In genomic region chr16:77760479-77760878, GRCm38 (mm10) we compare ENCODE assay signal across 13 mouse cellular contexts.
DNase-seq lines count a peak whose midpoint lies in the region; ATAC-seq lines count a peak whose summit lies in the region.
"Had no signal": no experiment of that assay in that cellular context is flagged by ENCODE, and none has a peak within 500 bp of the region (broad histone marks: within the 10 kb centered on the region; RNA-seq: fewer than 3 reads in every experiment).

No protein-coding gene starts in this region.

- no peak overlapping the region for H3K27ac ChIP-seq in midbrain, embryonic 11.5 days (ENCODE audit: low read depth, low read length)
- H3K27ac ChIP-seq in midbrain, embryonic 10.5 days (replicated peaks): no peak overlapping the region
- peak overlapping the region; percentile 57 for H3K27ac ChIP-seq in forebrain, embryonic 14.5 days (ENCODE audit: low read depth, low read length)
- peak overlapping the region; percentile 61 for H3K27ac ChIP-seq in hindbrain, embryonic 16.5 days (ENCODE audit: low read depth, low read length)
- H3K27ac ChIP-seq in neural tube, embryonic 15.5 days (replicated peaks): peak overlapping the region; percentile 89
- H3K27ac ChIP-seq: macrophage had no signal

- no peaks in the 10 kb centered on the region for H3K4me1 ChIP-seq in midbrain, embryonic 11.5 days (ENCODE audit: control insufficient read depth, insufficient read depth, low read length)
- no peaks in the 10 kb centered on the region for H3K4me1 ChIP-seq in midbrain, embryonic 10.5 days
- no peaks in the 10 kb centered on the region for H3K4me1 ChIP-seq in forebrain, embryonic 14.5 days (ENCODE audit: control insufficient read depth, insufficient read depth, low read length)
- peaks cover 6% of the 10 kb centered on the region; the same call in 1 of the 2 replicates for H3K4me1 ChIP-seq in hindbrain, embryonic 16.5 days (ENCODE audit: control insufficient read depth, insufficient read depth, low read depth, low read length)
- H3K4me1 ChIP-seq in neural tube, embryonic 15.5 days: peaks cover 15% of the 10 kb centered on the region

- 92% methylated on average over 4 of the region's 4 CpGs for WGBS in midbrain, embryonic 11.5 days
- WGBS in midbrain, embryonic 10.5 days: 92% methylated on average over 4 of the region's 4 CpGs
- WGBS in forebrain, embryonic 14.5 days: 70% methylated on average over 4 of the region's 4 CpGs
- 51% methylated on average over 4 of the region's 4 CpGs for WGBS in hindbrain, embryonic 16.5 days
- WGBS in neural tube, embryonic 15.5 days: 32% methylated on average over 4 of the region's 4 CpGs

- no peak overlapping the region for H3K9ac ChIP-seq in midbrain, embryonic 11.5 days (ENCODE audit: low read length)
- H3K9ac ChIP-seq in forebrain, embryonic 14.5 days (ENCODE audit: low read length): no peak overlapping the region
- H3K9ac ChIP-seq in hindbrain, embryonic 16.5 days (ENCODE audit: low read depth, low read length): no peak overlapping the region
- H3K9ac ChIP-seq in neural tube, embryonic 15.5 days (replicated peaks): no peak overlapping the region

- ATAC-seq in midbrain, embryonic 11.5 days (ENCODE audit: low FRiP score): no peak
- peak; percentile 53 for ATAC-seq in forebrain, embryonic 14.5 days
- ATAC-seq in hindbrain, embryonic 16.5 days: peak; percentile 53
- ATAC-seq in neural tube, embryonic 15.5 days (ENCODE audit: low FRiP score): peak; percentile 75
- ATAC-seq: Patski had no signal

- H3K4me2 ChIP-seq in midbrain, embryonic 11.5 days: no peak overlapping the region
- H3K4me2 ChIP-seq in forebrain, embryonic 14.5 days (ENCODE audit: low read length): no peak overlapping the region
- peak overlapping the region; percentile 47 for H3K4me2 ChIP-seq in hindbrain, embryonic 16.5 days (ENCODE audit: low read length)
- H3K4me2 ChIP-seq in neural tube, embryonic 15.5 days: peak overlapping the region; percentile 46

- H3K27me3 ChIP-seq in midbrain, embryonic 11.5 days (ENCODE audit: control insufficient read depth, insufficient read depth, low read length): no peaks in the 10 kb centered on the region
- H3K27me3 ChIP-seq in midbrain, embryonic 10.5 days (ENCODE audit: low read depth, poor library complexity, severe bottlenecking): no peaks in the 10 kb centered on the region
- H3K27me3 ChIP-seq in forebrain, embryonic 14.5 days (replicated peaks; ENCODE audit: control insufficient read depth, insufficient read depth, low read length): no peaks in the 10 kb centered on the region
- H3K27me3 ChIP-seq in hindbrain, embryonic 16.5 days (replicated peaks; ENCODE audit: control insufficient read depth, insufficient read depth, low read length): no peaks in the 10 kb centered on the region
- no peaks in the 10 kb centered on the region for H3K27me3 ChIP-seq in neural tube, embryonic 15.5 days (replicated peaks)
- H3K27me3 ChIP-seq: CH12.LX had no signal

- H3K9me3 ChIP-seq in midbrain, embryonic 11.5 days (ENCODE audit: control insufficient read depth, low read length): no peaks in the 10 kb centered on the region
- no peaks in the 10 kb centered on the region for H3K9me3 ChIP-seq in midbrain, embryonic 10.5 days (replicated peaks)
- H3K9me3 ChIP-seq in forebrain, embryonic 14.5 days (replicated peaks; ENCODE audit: control insufficient read depth, low read length): no peaks in the 10 kb centered on the region
- no peaks in the 10 kb centered on the region for H3K9me3 ChIP-seq in hindbrain, embryonic 16.5 days (ENCODE audit: control insufficient read depth, low read length)
- no peaks in the 10 kb centered on the region for H3K9me3 ChIP-seq in neural tube, embryonic 15.5 days (replicated peaks)

- peak; percentile 76 for DNase-seq in midbrain, embryonic 11.5 days (ENCODE audit: low spot score, missing footprints)
- no peak for DNase-seq in midbrain, embryonic 10.5 days (ENCODE audit: low spot score)
- DNase-seq in forebrain, embryonic 14.5 days (ENCODE audit: low spot score): peak; percentile 41
- no peak for DNase-seq in left cerebral cortex, postnatal 36 days (ENCODE audit: low spot score in 2 of 2)
- no peak for DNase-seq in kidney, adult 18-20 months
- DNase-seq: kidney, adult 11 months; lung, adult 18-20 months; thymus, adult 2 months had no signal

- no peaks in the 10 kb centered on the region for H3K36me3 ChIP-seq in midbrain, embryonic 11.5 days (ENCODE audit: control insufficient read depth, insufficient read depth, low read length)
- H3K36me3 ChIP-seq in midbrain, embryonic 10.5 days: no peaks in the 10 kb centered on the region
- no peaks in the 10 kb centered on the region for H3K36me3 ChIP-seq in forebrain, embryonic 14.5 days (ENCODE audit: control insufficient read depth, insufficient read depth, low read length)
- no peaks in the 10 kb centered on the region for H3K36me3 ChIP-seq in hindbrain, embryonic 16.5 days (ENCODE audit: control insufficient read depth, insufficient read depth, low read length)
- H3K36me3 ChIP-seq in neural tube, embryonic 15.5 days: no peaks in the 10 kb centered on the region

- no peak overlapping the region for H3K4me3 ChIP-seq in midbrain, embryonic 11.5 days (ENCODE audit: low read depth, low read length)
- H3K4me3 ChIP-seq in midbrain, embryonic 10.5 days: no peak overlapping the region
- no peak overlapping the region for H3K4me3 ChIP-seq in forebrain, embryonic 14.5 days (ENCODE audit: low read depth, low read length)
- H3K4me3 ChIP-seq in hindbrain, embryonic 16.5 days (ENCODE audit: low read length): no peak overlapping the region
- H3K4me3 ChIP-seq in neural tube, embryonic 15.5 days (replicated peaks): no peak overlapping the region

- intact Hi-C loops in left cerebral cortex, postnatal 36 days (cut with DNase I): no loop called here

Comparison
In these comparisons a context has a peak if more than half of its experiments do, and no peak if none do; other contexts are left out.
1. DNase-seq: peak in midbrain, embryonic 11.5 days (single experiment) and forebrain, embryonic 14.5 days (single experiment); none in midbrain, embryonic 10.5 days (single experiment), left cerebral cortex, postnatal 36 days (0 of 2) and kidney, adult 18-20 months (single experiment).
2. H3K27ac ChIP-seq: peak in forebrain, embryonic 14.5 days (single experiment), hindbrain, embryonic 16.5 days (single experiment) and neural tube, embryonic 15.5 days (single experiment); none in midbrain, embryonic 11.5 days (single experiment) and midbrain, embryonic 10.5 days (single experiment).
3. H3K4me2 ChIP-seq: peak in hindbrain, embryonic 16.5 days (single experiment) and neural tube, embryonic 15.5 days (single experiment); none in midbrain, embryonic 11.5 days (single experiment) and forebrain, embryonic 14.5 days (single experiment).